Mouse (Mus musculus) adrenal gland, adult 2 months (tissue): ENCODE data around the gene Use1. TPM values are rescaled to one million over a fixed set of nuclear protein-coding genes. Genes with fewer than 3 reads are reported as not detected.

Experiments
- DNase-seq: peaks from one replicate; pipeline ENCODE4 v3.0.0; 2021
- polyA plus RNA-seq: library from polyadenylated mRNA; depleted of rRNA; stranded (reverse); fragments of >200 nt; gene quantifications from 2 replicates; pipeline ENCODE4 v1.2.3, GENCODE M21; 2012; rRNA removed
- total RNA-seq, 2 experiments: library from RNA; stranded (reverse); gene quantifications; 2 replicates each; pipeline ENCODE4 v1.2.3; 2021

Gene Use1
- total and polyA plus RNA-seq, 3 experiments = 79.6 to 218 (median 167) TPM

- no peak for DNase-seq
These were observed 35.9 kb downstream of the Use1 start for GRCm38 (mm10) chr8:71402446-71402964.

- no peak for DNase-seq
These were observed 36.6 kb downstream of the Use1 start for GRCm38 (mm10) chr8:71403107-71403885.

GRCm38 (mm10) chr8:71404011-71404410 lies 37.4 kb downstream of the Use1 start:
- no peak for DNase-seq

GRCm38 (mm10) chr8:71404951-71405351 lies 38.3 kb downstream of the Use1 start:
- DNase-seq = peak; percentile 47

GRCm38 (mm10) chr8:71405401-71406098 lies 38.9 kb downstream of the Use1 start, which contains the start of gene Ankle1:
Gene Ankle1, plus strand, starts transcription at chr8:71406010.
- DNase-seq = peak; percentile 98

- DNase-seq = peak; percentile 68
These were observed 39.7 kb downstream of the Use1 start for GRCm38 (mm10) chr8:71406099-71407015.

- no peak for DNase-seq
These were observed 40.8 kb downstream of the Use1 start for GRCm38 (mm10) chr8:71407441-71407840.

GRCm38 (mm10) chr8:71408231-71408630 lies 41.6 kb downstream of the Use1 start:
- no peak for DNase-seq

- no peak for DNase-seq
These were observed 45.1 kb downstream of the Use1 start for GRCm38 (mm10) chr8:71411535-71412273.

Other genes with a start within 250 kb of the Use1 start
- 10 to 100 TPM; 32.6 to 34.1 TPM for gene Myo9b, start 94.1 kb upstream of the Use1 start, total RNA-seq
- 19.2 and 24.3 TPM in 2 replicates for gene Myo9b, start 94.1 kb upstream of the Use1 start, polyA plus RNA-seq
- gene Haus8, start 93.9 kb upstream of the Use1 start, total RNA-seq = 10 to 100 TPM; 12.7 to 19.5 TPM
- 3.7 and 4.7 TPM in 2 replicates for gene Haus8, start 93.9 kb upstream of the Use1 start, polyA plus RNA-seq
- gene Ocel1, start 4.5 kb downstream of the Use1 start, total RNA-seq = 10 to 100 TPM; 16.5 to 17.8 TPM
- gene Ocel1, start 4.5 kb downstream of the Use1 start, polyA plus RNA-seq = 32.1 and 36.1 TPM in 2 replicates
- 10 to 100 TPM; 49.7 to 71.5 TPM for gene Nr2f6, start 15.1 kb downstream of the Use1 start, total RNA-seq
- 335 and 389 TPM in 2 replicates for gene Nr2f6, start 15.1 kb downstream of the Use1 start, polyA plus RNA-seq
- gene Ushbp1, start 29.0 kb downstream of the Use1 start, total RNA-seq = 10 to 100 TPM; 11.9 to 16.8 TPM
- 40.1 and 58.8 TPM in 2 replicates for gene Ushbp1, start 29.0 kb downstream of the Use1 start, polyA plus RNA-seq
- 100 to 1,000 TPM; 106 to 119 TPM for gene Babam1, start 30.0 kb downstream of the Use1 start, total RNA-seq
- gene Babam1, start 30.0 kb downstream of the Use1 start, polyA plus RNA-seq = 143 and 164 TPM in 2 replicates
- gene Ankle1, start 39.2 kb downstream of the Use1 start, total RNA-seq = under 1 TPM; 0.48 to 0.58 TPM
- 3.4 and 4.2 TPM in 2 replicates for gene Ankle1, start 39.2 kb downstream of the Use1 start, polyA plus RNA-seq
- gene Abhd8, start 96.8 kb downstream of the Use1 start, total RNA-seq = 10 to 100 TPM; 52.1 to 64.4 TPM
- 220 and 223 TPM in 2 replicates for gene Abhd8, start 96.8 kb downstream of the Use1 start, polyA plus RNA-seq
- gene Mrpl34, start 98.1 kb downstream of the Use1 start, total RNA-seq = 100 to 1,000 TPM; 130 to 133 TPM
- gene Mrpl34, start 98.1 kb downstream of the Use1 start, polyA plus RNA-seq = 230 and 261 TPM in 2 replicates
- gene Dda1, start 102.4 kb downstream of the Use1 start, total RNA-seq = 10 to 100 TPM; 54.7 to 76.7 TPM
- gene Dda1, start 102.4 kb downstream of the Use1 start, polyA plus RNA-seq = 129 and 149 TPM in 2 replicates
- 10 to 100 TPM in 1 of 2 experiments, 1 to 10 TPM in 1; 9.9 to 16.4 TPM for gene Ano8, start 119.1 kb downstream of the Use1 start, total RNA-seq
- 44.9 and 54.6 TPM in 2 replicates for gene Ano8, start 119.1 kb downstream of the Use1 start, polyA plus RNA-seq
- 10 to 100 TPM; 15.6 to 26.7 TPM for gene Gtpbp3, start 121.3 kb downstream of the Use1 start, total RNA-seq
- 58.3 and 77.4 TPM in 2 replicates for gene Gtpbp3, start 121.3 kb downstream of the Use1 start, polyA plus RNA-seq
- 100 to 1,000 TPM; 198 to 219 TPM for gene Plvap, start 144.9 kb downstream of the Use1 start, total RNA-seq
- 559 and 580 TPM in 2 replicates for gene Plvap, start 144.9 kb downstream of the Use1 start, polyA plus RNA-seq
- gene Ccdc194, start 158.9 kb downstream of the Use1 start, total RNA-seq = not detected
- gene Ccdc194, start 158.9 kb downstream of the Use1 start, polyA plus RNA-seq = not detected in 2 replicates
- 10 to 100 TPM; 63.1 to 98.6 TPM for gene Bst2, start 170.6 kb downstream of the Use1 start, total RNA-seq
- gene Bst2, start 170.6 kb downstream of the Use1 start, polyA plus RNA-seq = 457 and 528 TPM in 2 replicates
- 10 to 100 TPM; 64.7 to 74.4 TPM for gene Mvb12a, start 176.1 kb downstream of the Use1 start, total RNA-seq
- gene Mvb12a, start 176.1 kb downstream of the Use1 start, polyA plus RNA-seq = 230 and 237 TPM in 2 replicates
- gene Tmem221, start 192.0 kb downstream of the Use1 start, total RNA-seq = 1 to 10 TPM; 4.1 to 6.8 TPM
- gene Tmem221, start 192.0 kb downstream of the Use1 start, polyA plus RNA-seq = 31.6 and 35.2 TPM in 2 replicates
- gene Nxnl1, start 199.8 kb downstream of the Use1 start, total RNA-seq = 1 to 10 TPM; 1.2 to 1.6 TPM
- gene Nxnl1, start 199.8 kb downstream of the Use1 start, polyA plus RNA-seq = 0.26 and 0.54 TPM in 2 replicates
- gene Slc27a1, start 202.0 kb downstream of the Use1 start, total RNA-seq = 100 to 1,000 TPM; 195 to 212 TPM
- gene Slc27a1, start 202.0 kb downstream of the Use1 start, polyA plus RNA-seq = 479 and 725 TPM in 2 replicates
- gene Pgls, start 225.3 kb downstream of the Use1 start, total RNA-seq = 100 to 1,000 TPM; 125 to 142 TPM
- 675 and 694 TPM in 2 replicates for gene Pgls, start 225.3 kb downstream of the Use1 start, polyA plus RNA-seq
- gene Fam129c, start 230.8 kb downstream of the Use1 start, total RNA-seq = 1 to 10 TPM; 2.1 to 2.5 TPM
- gene Fam129c, start 230.8 kb downstream of the Use1 start, polyA plus RNA-seq = 2.0 and 2.5 TPM in 2 replicates
- gene Colgalt1, start 244.2 kb downstream of the Use1 start, total RNA-seq = 10 to 100 TPM; 53.3 to 60.8 TPM
- gene Colgalt1, start 244.2 kb downstream of the Use1 start, polyA plus RNA-seq = 201 and 217 TPM in 2 replicates